In the genomic region with DNA sequence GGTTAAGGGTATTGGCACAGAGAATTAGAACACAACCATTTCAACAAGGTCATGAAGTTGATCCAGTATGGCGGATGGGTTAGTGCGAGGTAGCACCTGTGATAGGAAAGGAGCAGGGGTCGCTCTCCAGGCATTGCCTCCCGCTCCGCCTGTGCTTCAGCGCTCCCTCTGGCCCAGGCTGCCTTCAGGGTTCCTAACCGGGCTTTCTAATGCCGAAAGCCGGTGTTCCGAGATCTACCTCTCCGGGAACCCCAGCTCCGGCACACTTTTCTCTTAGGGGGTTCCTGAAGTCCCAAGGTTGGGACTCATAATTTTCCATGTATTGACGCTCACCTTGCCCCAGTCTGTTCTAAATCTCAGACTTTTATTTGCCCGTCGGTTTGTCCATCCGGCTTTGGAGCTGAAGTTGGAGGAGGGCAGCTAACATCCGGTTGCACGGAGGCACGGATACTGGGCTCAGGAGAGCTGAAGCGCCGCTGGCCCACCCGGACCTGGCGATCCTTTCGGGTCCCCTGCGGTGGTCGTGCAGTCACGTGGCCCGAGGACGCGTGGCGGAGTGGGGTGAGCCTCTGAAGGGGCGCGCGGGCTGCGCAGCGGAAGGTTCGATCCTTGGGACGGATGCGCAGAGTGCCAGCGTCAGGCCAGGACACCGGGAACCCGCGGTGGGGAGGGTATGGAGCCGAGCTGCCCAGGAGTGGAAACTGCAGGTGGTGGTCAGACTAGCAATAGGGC, we compare ENCODE assay signal across 8 mouse cellular contexts. TPM values are rescaled to one million over a fixed set of nuclear protein-coding genes. Genes with fewer than 3 reads are reported as not detected.
DNase-seq lines count a peak whose midpoint lies in the region; ATAC-seq and TF ChIP-seq lines count a peak whose summit lies in the region.

TSS of gene Ccdc125 (plus strand) at position 427 of the 732 bp plus-strand sequence.

- no peak for TF ChIP-seq CTCF in heart, postnatal 0 days (IDR thresholded peaks at IDR 0.05; ENCODE audit: low read depth)

- peak within 1 kb of the TSS; percentile 62 for H3K4me3 ChIP-seq in heart, postnatal 0 days (ENCODE audit: low read depth, low read length)

- ATAC-seq in heart, postnatal 0 days (ENCODE audit: insufficient read depth, low read depth) = peak; percentile 75
- ATAC-seq in megakaryocyte, adult 5-6 weeks (ENCODE audit: poor library complexity, severe bottlenecking) = peak; percentile 61

- intact Hi-C loops in left cerebral cortex, postnatal 36 days (cut with DNase I) = no loop called here

- no peak for TF ChIP-seq EP300 in heart, postnatal 0 days (IDR thresholded peaks at IDR 0.05; ENCODE audit: low read depth)

- peak within 1 kb of the TSS; percentile 61 for H3K9ac ChIP-seq in heart, postnatal 0 days (replicated peaks; ENCODE audit: low read depth, low read length)

- no peaks in the 10 kb centered on the region for H3K9me3 ChIP-seq in heart, postnatal 0 days (replicated peaks; ENCODE audit: control insufficient read depth, low read length)

- H3K27ac ChIP-seq in heart, postnatal 0 days (ENCODE audit: low read depth) = peak within 1 kb of the TSS; percentile 64

- WGBS in heart, postnatal 0 days = 1% methylated on average over 44 of the region's 44 CpGs

- H3K4me2 ChIP-seq in heart, postnatal 0 days (ENCODE audit: low read depth, low read length) = peak within 1 kb of the TSS; percentile 78

- DNase-seq in cerebellum, postnatal 10 days = peak; percentile 53 to 57
- DNase-seq in cerebellum, adult 9-10 months = no peak
- DNase-seq in embryo, embryonic 10.5 days (ENCODE audit: low spot score) = peak; percentile 66
- peak; percentile 30 for DNase-seq in heart, postnatal 0 days (ENCODE audit: low spot score)
- peak; percentile 46 to 67 for DNase-seq in kidney, postnatal 25 days
- peak; percentile 26 to 44 for DNase-seq in spleen, postnatal 10 days (ENCODE audit: low spot score in 2 of 2)
- DNase-seq in left cerebral cortex, postnatal 36 days (ENCODE audit: low spot score in 2 of 2) = no peak

- no peaks in the 10 kb centered on the region for H3K4me1 ChIP-seq in heart, postnatal 0 days (ENCODE audit: control insufficient read depth, insufficient read depth)

- no peaks in the 10 kb centered on the region for H3K27me3 ChIP-seq in heart, postnatal 0 days (ENCODE audit: control insufficient read depth, insufficient read depth, low read length)

- peaks cover 12% of the 10 kb centered on the region for H3K36me3 ChIP-seq in heart, postnatal 0 days (replicated peaks; ENCODE audit: control insufficient read depth, insufficient read depth, low read length)

RNA-seq across cellular contexts. Expression of gene Ccdc125, which starts in this region (rescaled TPM):
- 0.70 and 3.0 TPM in 2 replicates for total RNA-seq in heart, postnatal 0 days (2014; rRNA removed; ENCODE audit: low replicate concordance)
- 2.4 and 2.9 TPM in 2 replicates for polyA plus RNA-seq in heart, postnatal 0 days (2015; fragmentation: Nextera tagmentation; extraction: Ambion mirVana)
- total RNA-seq in megakaryocyte, adult 5-6 weeks (2015) = 36.8 and 39.3 TPM in 2 replicates
- total RNA-seq in megakaryocyte, adult 5-6 weeks (2017) = 65.1 and 70.7 TPM in 2 replicates
- under 1 TPM; 0.16 to 0.17 TPM for total RNA-seq in left cerebral cortex, postnatal 36 days (2021)

Comparison
In these comparisons a context has a peak if more than half of its experiments do, and no peak if none do; other contexts are left out.
1. DNase-seq: peak in cerebellum, postnatal 10 days (2 of 2), embryo, embryonic 10.5 days (single experiment), heart, postnatal 0 days (single experiment), kidney, postnatal 25 days (2 of 2) and spleen, postnatal 10 days (2 of 2); none in cerebellum, adult 9-10 months (single experiment) and left cerebral cortex, postnatal 36 days (0 of 2).